Mouse (Mus musculus): ENCODE measurements around the gene Nup155.

Nup155 gene

DNA sequence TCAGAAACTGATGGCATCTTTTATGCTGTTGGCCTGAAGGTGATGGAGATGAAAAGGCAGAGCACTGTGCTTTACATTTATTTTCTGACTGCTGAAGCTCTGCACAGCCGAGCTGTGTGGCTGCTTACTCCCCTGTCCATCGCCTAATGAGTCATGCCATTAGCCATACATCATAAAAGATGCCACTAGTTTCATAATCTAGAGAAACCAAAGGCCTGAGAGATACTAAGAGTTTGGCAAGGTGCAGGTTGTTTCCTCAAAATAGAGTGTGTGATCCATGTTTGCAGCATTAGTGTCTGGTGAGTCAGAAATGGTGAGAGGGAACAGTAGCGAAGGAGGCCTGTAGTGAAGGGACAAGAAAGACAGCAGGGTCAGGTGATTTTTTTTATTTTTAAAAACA lies 80.5 kb downstream of the Nup155 start:
- no peak for DNase-seq (ENCODE audit: extremely low spot score, low spot score)

DNA sequence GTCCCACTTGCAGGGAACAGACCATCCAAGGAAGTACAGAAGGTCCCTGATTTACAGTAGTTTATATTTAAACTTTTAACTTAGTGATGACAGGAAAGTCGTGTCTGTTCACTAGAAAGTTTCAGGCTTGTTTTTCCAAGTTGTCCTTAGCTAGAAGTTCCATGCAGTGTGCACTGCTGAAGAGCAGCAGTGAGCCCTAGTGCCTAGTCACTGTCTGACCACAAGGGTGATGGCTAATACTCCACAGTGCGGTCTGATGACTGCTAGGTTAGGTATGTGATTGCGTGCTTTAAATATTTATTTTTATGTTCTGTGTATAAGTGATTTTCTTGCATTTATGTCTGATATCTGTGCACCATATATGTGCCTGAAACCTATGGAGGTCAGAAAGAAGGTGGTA lies 81.4 kb downstream of the Nup155 start:
- no peak for DNase-seq (ENCODE audit: extremely low spot score, low spot score)

DNA sequence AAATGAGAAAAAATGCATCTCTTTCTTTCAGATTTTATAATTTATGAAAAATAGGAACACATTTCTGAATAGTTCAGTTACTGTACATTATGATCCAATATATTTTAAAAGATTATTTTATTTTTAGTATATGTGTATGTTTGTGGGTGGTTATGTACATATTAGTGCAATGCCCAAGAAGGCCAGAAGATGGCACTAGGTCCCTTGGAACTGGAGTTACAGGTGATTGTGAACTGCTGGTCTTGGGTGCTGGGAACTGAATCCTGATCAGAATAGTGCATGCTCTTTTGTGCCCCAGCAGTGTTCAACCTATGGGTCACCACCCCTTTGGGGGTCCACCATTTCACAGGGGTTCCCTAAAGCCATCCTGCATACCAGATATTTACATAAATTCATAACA lies 91.2 kb downstream of the Nup155 start:
- no peak for DNase-seq (ENCODE audit: extremely low spot score, low spot score)

DNA sequence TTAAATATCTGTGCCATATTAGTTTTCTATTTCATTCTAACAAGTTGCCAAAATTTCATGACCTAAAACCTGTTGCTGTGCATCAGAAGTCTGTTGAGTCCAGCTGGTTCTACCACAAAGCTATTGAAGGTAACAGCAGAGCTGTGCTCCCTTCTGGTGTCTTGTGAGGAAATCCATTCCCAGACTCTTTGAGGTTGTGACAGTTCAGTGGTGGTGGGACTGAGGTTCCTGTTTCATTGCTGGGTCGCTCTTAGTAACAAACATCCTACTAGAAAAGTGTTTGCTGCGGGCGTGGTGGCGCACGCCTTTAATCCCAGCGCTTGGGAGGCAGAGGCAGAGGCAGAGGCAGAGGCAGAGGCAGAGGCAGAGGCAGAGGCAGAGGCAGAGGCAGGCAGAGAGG lies 99.3 kb downstream of the Nup155 start:
- no peak for DNase-seq (ENCODE audit: extremely low spot score, low spot score)
